26 mouse cellular contexts compared by ENCODE assay signal in the genomic region with DNA sequence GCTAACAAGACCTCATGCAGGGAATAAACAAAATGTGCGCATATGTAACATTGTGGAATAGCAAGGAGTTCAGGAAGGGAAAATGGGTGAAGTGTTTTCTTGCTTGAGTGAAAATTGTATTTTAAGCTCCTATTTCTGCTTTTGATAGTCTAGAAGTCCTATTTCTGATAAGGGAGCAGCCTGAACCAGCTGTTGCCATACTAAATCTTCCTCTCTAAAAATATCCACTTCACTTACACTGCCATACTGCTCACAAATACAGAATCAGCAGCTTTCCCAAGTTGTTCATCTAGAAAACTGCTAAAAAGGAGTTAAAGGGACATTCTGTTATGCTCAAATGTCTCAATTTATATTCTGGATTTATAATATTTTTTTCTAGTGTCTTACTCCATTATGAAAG.
A peak's percentile ranks its signal among the peaks of the same experiment; 100 is the strongest.
DNase-seq lines count a peak whose midpoint lies in the region; ATAC-seq and TF ChIP-seq lines count a peak whose summit lies in the region.
"Had no signal": no experiment of that assay in that cellular context is flagged by ENCODE, and none has a peak within 500 bp of the region (broad histone marks: within the 10 kb centered on the region; RNA-seq: fewer than 3 reads in every experiment).

No protein-coding gene starts in this region.

- H3K27me3 ChIP-seq in forebrain, postnatal 0 days (ENCODE audit: insufficient read depth, low read length) = no peaks in the 10 kb centered on the region
- no peaks in the 10 kb centered on the region for H3K27me3 ChIP-seq in forebrain, embryonic 10.5 days (ENCODE audit: poor library complexity, severe bottlenecking)
- H3K27me3 ChIP-seq: embryonic facial prominence, embryonic 12.5 days; embryonic facial prominence, embryonic 15.5 days; forebrain, embryonic 12.5 days; forebrain, embryonic 15.5 days; heart, embryonic 13.5 days had no signal

- H3K9ac ChIP-seq in forebrain, postnatal 0 days = no peak overlapping the region
- H3K9ac ChIP-seq: embryonic facial prominence, embryonic 12.5 days; embryonic facial prominence, embryonic 15.5 days; forebrain, embryonic 12.5 days; forebrain, embryonic 15.5 days; heart, embryonic 13.5 days; hindbrain, embryonic 14.5 days had no signal

- H3K4me2 ChIP-seq in forebrain, postnatal 0 days (ENCODE audit: low read depth) = no peak overlapping the region
- H3K4me2 ChIP-seq: embryonic facial prominence, embryonic 12.5 days; embryonic facial prominence, embryonic 15.5 days; forebrain, embryonic 12.5 days; forebrain, embryonic 15.5 days; heart, embryonic 13.5 days; hindbrain, embryonic 14.5 days had no signal

- no peak overlapping the region for H3K4me3 ChIP-seq in forebrain, postnatal 0 days (ENCODE audit: low read depth, low read length)
- H3K4me3 ChIP-seq in forebrain, embryonic 10.5 days = no peak overlapping the region
- no peak overlapping the region for H3K4me3 ChIP-seq in gastrocnemius, adult 2 months
- H3K4me3 ChIP-seq: embryonic facial prominence, embryonic 12.5 days; embryonic facial prominence, embryonic 15.5 days; forebrain, embryonic 12.5 days; forebrain, embryonic 15.5 days; heart, adult 2 months; heart, embryonic 10.5 days; heart, embryonic 13.5 days had no signal

- DNase-seq in forebrain, postnatal 0 days = peak; percentile 4
- no peak for DNase-seq in forebrain, embryonic 10.5 days (ENCODE audit: extremely low spot score, low spot score)
- DNase-seq in gastrocnemius, adult 2 months = no peak
- DNase-seq in gastrocnemius, postnatal 25 days = no peak
- DNase-seq in left cerebral cortex, postnatal 14 days (ENCODE audit: low spot score in 2 of 2) = peak; percentile 7 to 38
- no peak for DNase-seq in left cerebral cortex, postnatal 36 days (ENCODE audit: low spot score in 2 of 2)
- DNase-seq in ovary, postnatal 10 days (ENCODE audit: low spot score) = no peak
- DNase-seq: adrenal gland, adult 8-10 months; adrenal gland, postnatal 25 days; cerebellum, adult 2 months; cerebellum, adult 9-11 months; cerebellum, postnatal 25 days; gastrocnemius, postnatal 36 days; heart, adult 2 months; heart, postnatal 14 days; heart, postnatal 4 days had no signal

- no peaks in the 10 kb centered on the region; the same call in 1 of the 2 replicates for H3K4me1 ChIP-seq in forebrain, postnatal 0 days (ENCODE audit: insufficient read depth)
- H3K4me1 ChIP-seq in forebrain, embryonic 10.5 days = no peaks in the 10 kb centered on the region
- H3K4me1 ChIP-seq: embryonic facial prominence, embryonic 12.5 days; forebrain, embryonic 12.5 days; forebrain, embryonic 15.5 days; heart, embryonic 10.5 days had no signal

- intact Hi-C loops in gastrocnemius, adult 2 months (cut with DNase I) = no loop called here
- intact Hi-C loops in left cerebral cortex, postnatal 14 days (cut with DNase I) = no loop called here
- intact Hi-C loops in left cerebral cortex, postnatal 36 days (cut with DNase I) = no loop called here

- H3K36me3 ChIP-seq in forebrain, postnatal 0 days (ENCODE audit: insufficient read depth) = no peaks in the 10 kb centered on the region
- H3K36me3 ChIP-seq in forebrain, embryonic 10.5 days (replicated peaks) = no peaks in the 10 kb centered on the region
- H3K36me3 ChIP-seq: embryonic facial prominence, embryonic 12.5 days; embryonic facial prominence, embryonic 15.5 days; forebrain, embryonic 12.5 days; forebrain, embryonic 15.5 days; heart, embryonic 10.5 days; heart, embryonic 13.5 days had no signal

- ATAC-seq in forebrain, postnatal 0 days = peak; percentile 66
- ATAC-seq: activated CD4-positive, CD25-positive, alpha-beta regulatory T cell, adult 4 months; forebrain, embryonic 15.5 days; hindbrain, postnatal 0 days; inflammation-experienced regulatory T-cells, adult 6 months had no signal

- H3K9me3 ChIP-seq in forebrain, postnatal 0 days (ENCODE audit: low read length) = no peaks in the 10 kb centered on the region
- H3K9me3 ChIP-seq in forebrain, embryonic 10.5 days = no peaks in the 10 kb centered on the region
- H3K9me3 ChIP-seq: embryonic facial prominence, embryonic 12.5 days; embryonic facial prominence, embryonic 15.5 days; forebrain, embryonic 12.5 days; forebrain, embryonic 15.5 days; heart, embryonic 10.5 days; heart, embryonic 13.5 days had no signal

- WGBS in forebrain, postnatal 0 days = 83% methylated on average over 1 of the region's 1 CpGs
- 96% methylated on average over 1 of the region's 1 CpGs for WGBS in forebrain, embryonic 10.5 days

- H3K27ac ChIP-seq in forebrain, postnatal 0 days (ENCODE audit: low read depth, low read length) = no peak overlapping the region
- H3K27ac ChIP-seq in forebrain, embryonic 10.5 days = no peak overlapping the region
- peak overlapping the region; percentile 70 for H3K27ac ChIP-seq in gastrocnemius, adult 2 months
- H3K27ac ChIP-seq: embryonic facial prominence, embryonic 12.5 days; embryonic facial prominence, embryonic 15.5 days; forebrain, embryonic 12.5 days; forebrain, embryonic 15.5 days; heart, adult 2 months; heart, embryonic 10.5 days; heart, embryonic 13.5 days; hindbrain, embryonic 14.5 days; hindbrain, postnatal 0 days had no signal

- TF ChIP-seq CTCF in forebrain, postnatal 0 days (IDR thresholded peaks at IDR 0.05; ENCODE audit: low read depth) = no peak
- no peak for TF ChIP-seq CTCF in gastrocnemius, adult 2 months (IDR thresholded peaks at IDR 0.05)

Comparison
In these comparisons a context has a peak if more than half of its experiments do, and no peak if none do; other contexts are left out.
1. DNase-seq: peak in forebrain, postnatal 0 days (single experiment) and left cerebral cortex, postnatal 14 days (2 of 2); none in forebrain, embryonic 10.5 days (single experiment), gastrocnemius, adult 2 months (single experiment), gastrocnemius, postnatal 25 days (single experiment), left cerebral cortex, postnatal 36 days (0 of 2) and ovary, postnatal 10 days (single experiment).